Mouse (Mus musculus): Measurements from ENCODE around the gene Acad11. TPM values are rescaled to one million over a fixed set of nuclear protein-coding genes. Genes with fewer than 3 reads are reported as not detected.
A peak's percentile ranks its signal among the peaks of the same experiment; 100 is the strongest.

Gene Acad11
- total RNA-seq, 1 experiment from 2014 or later, result 22.4 TPM

GRCm38 (mm10) chr9:104070863-104071604 lies 7.9 kb downstream of the Acad11 start:
- no peak for ATAC-seq (replicated peaks in 1 of 2; ENCODE audit: insufficient read depth in 1 of 2, low FRiP score in 2 of 2, low TSS enrichment in 1 of 2, low read depth in 1 of 2, poor library complexity in 2 of 2, severe bottlenecking in 2 of 2)

GRCm38 (mm10) chr9:104075808-104076207 lies 12.6 kb downstream of the Acad11 start:
- ATAC-seq (replicated peaks in 1 of 2; ENCODE audit: insufficient read depth in 1 of 2, low FRiP score in 2 of 2, low TSS enrichment in 1 of 2, low read depth in 1 of 2, poor library complexity in 2 of 2, severe bottlenecking in 2 of 2), result 0 out of 4 replicates have a peak, but pooled peaks have one; percentile 37 to 53

GRCm38 (mm10) chr9:104078780-104079179 lies 15.6 kb downstream of the Acad11 start:
- no peak for ATAC-seq (replicated peaks in 1 of 2; ENCODE audit: insufficient read depth in 1 of 2, low FRiP score in 2 of 2, low TSS enrichment in 1 of 2, low read depth in 1 of 2, poor library complexity in 2 of 2, severe bottlenecking in 2 of 2)

GRCm38 (mm10) chr9:104079379-104079778 lies 16.2 kb downstream of the Acad11 start:
- ATAC-seq (replicated peaks in 1 of 2; ENCODE audit: insufficient read depth in 1 of 2, low FRiP score in 2 of 2, low TSS enrichment in 1 of 2, low read depth in 1 of 2, poor library complexity in 2 of 2, severe bottlenecking in 2 of 2), result peak; percentile 78 to 82

- ATAC-seq (replicated peaks in 1 of 2; ENCODE audit: insufficient read depth in 1 of 2, low FRiP score in 2 of 2, low TSS enrichment in 1 of 2, low read depth in 1 of 2, poor library complexity in 2 of 2, severe bottlenecking in 2 of 2), result no peak
These were observed 16.9 kb downstream of the Acad11 start for GRCm38 (mm10) chr9:104080038-104080437.

- ATAC-seq (replicated peaks in 1 of 2; ENCODE audit: insufficient read depth in 1 of 2, low FRiP score in 2 of 2, low TSS enrichment in 1 of 2, low read depth in 1 of 2, poor library complexity in 2 of 2, severe bottlenecking in 2 of 2), result no peak
These were observed 22.7 kb downstream of the Acad11 start for GRCm38 (mm10) chr9:104085730-104086429.

DNA sequence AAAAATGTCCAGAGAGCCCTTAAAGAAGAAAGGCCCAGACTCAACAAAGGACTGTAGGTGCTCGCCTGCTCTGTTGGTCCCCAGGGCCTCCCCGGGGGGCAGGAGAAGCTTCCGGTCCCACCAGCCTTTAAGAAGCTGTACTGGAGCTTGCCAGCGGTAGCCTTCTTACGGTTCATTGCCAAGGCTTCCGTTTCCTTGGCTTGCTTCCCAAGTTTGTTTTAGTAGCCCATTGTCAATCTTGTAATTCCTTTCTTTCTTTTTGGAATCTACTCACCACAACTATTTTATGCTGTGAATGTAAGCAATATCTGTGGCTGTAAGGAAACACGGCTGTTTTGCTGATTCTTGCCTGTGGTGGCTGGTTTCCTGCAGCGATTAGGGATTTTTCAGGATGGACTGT lies 25.4 kb downstream of the Acad11 start:
- no peak for ATAC-seq (replicated peaks in 1 of 2; ENCODE audit: insufficient read depth in 1 of 2, low FRiP score in 2 of 2, low TSS enrichment in 1 of 2, low read depth in 1 of 2, poor library complexity in 2 of 2, severe bottlenecking in 2 of 2)

- no peak for ATAC-seq (replicated peaks in 1 of 2; ENCODE audit: insufficient read depth in 1 of 2, low FRiP score in 2 of 2, low TSS enrichment in 1 of 2, low read depth in 1 of 2, poor library complexity in 2 of 2, severe bottlenecking in 2 of 2)
These were observed 29.8 kb downstream of the Acad11 start for GRCm38 (mm10) chr9:104092945-104093344.

GRCm38 (mm10) chr9:104098256-104098655 lies 35.1 kb downstream of the Acad11 start:
- peak; percentile 70 to 90 for ATAC-seq (replicated peaks in 1 of 2; ENCODE audit: insufficient read depth in 1 of 2, low FRiP score in 2 of 2, low TSS enrichment in 1 of 2, low read depth in 1 of 2, poor library complexity in 2 of 2, severe bottlenecking in 2 of 2)

DNA sequence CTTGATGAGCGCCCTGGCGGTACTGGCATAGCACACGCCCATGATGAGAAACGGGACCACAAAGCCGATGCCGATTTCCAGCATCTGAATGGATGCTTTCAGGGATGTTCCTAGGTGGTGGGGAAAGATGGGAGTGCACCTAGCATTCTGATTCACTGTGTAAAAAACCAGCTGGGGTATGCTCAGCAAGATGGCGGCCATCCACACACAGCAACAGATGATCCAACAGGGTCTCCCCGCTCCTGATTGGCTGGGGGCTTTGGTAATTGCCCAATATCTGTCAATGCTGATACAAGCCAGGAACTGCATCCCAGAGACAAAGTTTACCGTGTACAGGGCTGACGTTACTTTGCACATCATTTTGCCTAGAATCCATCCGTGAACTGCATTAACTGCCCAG lies 35.9 kb downstream of the Acad11 start:
- ATAC-seq (replicated peaks in 1 of 2; ENCODE audit: insufficient read depth in 1 of 2, low FRiP score in 2 of 2, low TSS enrichment in 1 of 2, low read depth in 1 of 2, poor library complexity in 2 of 2, severe bottlenecking in 2 of 2), result no peak

- ATAC-seq (replicated peaks in 1 of 2; ENCODE audit: insufficient read depth in 1 of 2, low FRiP score in 2 of 2, low TSS enrichment in 1 of 2, low read depth in 1 of 2, poor library complexity in 2 of 2, severe bottlenecking in 2 of 2), result no peak
These were observed 37.6 kb downstream of the Acad11 start for GRCm38 (mm10) chr9:104100822-104101221.

- no peak for ATAC-seq (replicated peaks in 1 of 2; ENCODE audit: insufficient read depth in 1 of 2, low FRiP score in 2 of 2, low TSS enrichment in 1 of 2, low read depth in 1 of 2, poor library complexity in 2 of 2, severe bottlenecking in 2 of 2)
These were observed 38.3 kb downstream of the Acad11 start for GRCm38 (mm10) chr9:104101458-104101857.

- no peak for ATAC-seq (replicated peaks in 1 of 2; ENCODE audit: insufficient read depth in 1 of 2, low FRiP score in 2 of 2, low TSS enrichment in 1 of 2, low read depth in 1 of 2, poor library complexity in 2 of 2, severe bottlenecking in 2 of 2)
These were observed 39.1 kb downstream of the Acad11 start for GRCm38 (mm10) chr9:104102301-104102700.

- no peak for ATAC-seq (replicated peaks in 1 of 2; ENCODE audit: insufficient read depth in 1 of 2, low FRiP score in 2 of 2, low TSS enrichment in 1 of 2, low read depth in 1 of 2, poor library complexity in 2 of 2, severe bottlenecking in 2 of 2)
These were observed 39.7 kb downstream of the Acad11 start for GRCm38 (mm10) chr9:104102901-104103300.

GRCm38 (mm10) chr9:104104986-104105385 lies 41.8 kb downstream of the Acad11 start:
- no peak for ATAC-seq (replicated peaks in 1 of 2; ENCODE audit: insufficient read depth in 1 of 2, low FRiP score in 2 of 2, low TSS enrichment in 1 of 2, low read depth in 1 of 2, poor library complexity in 2 of 2, severe bottlenecking in 2 of 2)

DNA sequence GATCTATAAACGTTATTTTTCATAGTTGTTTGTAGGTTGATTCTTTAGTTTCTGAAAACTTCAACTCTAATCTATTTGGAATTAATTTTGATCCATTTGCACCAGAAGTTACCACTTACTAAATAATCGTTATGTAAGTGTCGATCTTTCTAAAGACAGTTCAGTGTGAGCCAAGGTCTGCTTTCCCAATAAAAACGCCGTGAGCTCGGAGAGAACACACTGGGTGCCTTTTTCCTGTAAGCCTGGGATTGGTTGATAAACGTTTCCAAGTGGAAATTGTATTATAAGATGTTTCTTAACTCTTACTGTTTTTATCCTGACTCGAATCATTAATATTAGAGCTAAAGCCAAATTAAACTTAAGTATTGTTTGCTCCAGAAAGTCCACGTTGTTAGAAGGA lies 43.8 kb downstream of the Acad11 start:
- no peak for ATAC-seq (replicated peaks in 1 of 2; ENCODE audit: insufficient read depth in 1 of 2, low FRiP score in 2 of 2, low TSS enrichment in 1 of 2, low read depth in 1 of 2, poor library complexity in 2 of 2, severe bottlenecking in 2 of 2)

DNA sequence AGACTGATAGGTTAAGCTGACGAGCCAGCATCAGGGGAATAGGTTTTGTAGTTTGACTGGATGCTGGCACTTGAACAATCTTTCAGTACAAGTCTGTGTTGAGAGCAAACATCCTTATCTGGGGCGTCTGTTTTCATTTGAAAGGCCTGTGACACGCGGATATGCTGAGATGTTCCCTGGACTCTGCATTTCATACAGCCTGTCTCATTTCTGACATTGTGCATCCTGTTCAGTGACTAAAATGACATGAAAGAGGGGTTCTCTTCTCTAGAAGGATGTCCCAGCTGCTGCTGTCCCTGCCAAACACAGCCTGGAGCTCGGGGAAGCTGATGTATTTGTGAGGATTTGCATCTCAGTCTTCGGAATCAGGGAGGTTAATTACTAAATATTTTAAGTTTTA lies 44.3 kb downstream of the Acad11 start:
- no peak for ATAC-seq (replicated peaks in 1 of 2; ENCODE audit: insufficient read depth in 1 of 2, low FRiP score in 2 of 2, low TSS enrichment in 1 of 2, low read depth in 1 of 2, poor library complexity in 2 of 2, severe bottlenecking in 2 of 2)

DNA sequence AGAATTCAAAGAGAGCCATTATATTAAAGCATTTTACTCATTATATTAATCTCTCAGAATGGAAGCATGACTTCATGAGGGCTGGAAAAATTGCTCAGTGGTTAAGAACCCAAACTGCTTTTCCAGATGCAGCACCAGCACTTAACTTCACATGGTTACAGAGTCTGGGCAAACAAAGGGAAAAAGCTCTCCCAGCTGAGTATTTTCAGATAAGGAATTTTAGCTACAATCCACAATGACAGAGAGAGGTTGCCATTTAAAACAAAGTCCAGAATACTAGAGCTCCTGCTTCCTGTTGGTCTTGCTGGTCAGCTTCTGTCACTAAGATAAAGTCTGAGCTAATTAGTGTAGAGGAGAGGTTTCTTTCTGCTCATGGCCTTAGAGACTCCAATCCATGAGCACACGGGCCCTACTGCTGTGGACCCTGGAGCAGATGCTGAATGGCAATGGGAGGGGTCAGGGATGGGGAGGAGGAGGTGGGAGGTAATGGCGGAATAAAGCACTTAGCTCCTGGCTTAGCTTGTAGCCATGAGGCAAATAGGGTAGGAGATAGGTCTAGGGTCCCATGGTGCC lies 45.5 kb downstream of the Acad11 start:
- no peak for ATAC-seq (replicated peaks in 1 of 2; ENCODE audit: insufficient read depth in 1 of 2, low FRiP score in 2 of 2, low TSS enrichment in 1 of 2, low read depth in 1 of 2, poor library complexity in 2 of 2, severe bottlenecking in 2 of 2)

All from hematopoietic stem cell, adult 5-6 weeks (primary cell).